Mouse (Mus musculus) midbrain, embryonic 13.5 days (tissue): Measurements from ENCODE around the gene Raly. TPM values are rescaled to one million over a fixed set of nuclear protein-coding genes. Genes with fewer than 3 reads are reported as not detected.

Experiments used
- ATAC-seq: fragments of 200-750 bp; cut with Nextera tagmentation; 2 replicates; pipeline ENCODE4 v1.8.0; 2017; ENCODE audit warnings: mild to moderate bottlenecking, moderate TSS enrichment, moderate library complexity
- H3K27ac ChIP-seq: fragments of 300-500 bp; sonication (generic); 2 replicates; pipeline ENCODE4 v1.5.1; 2015; ENCODE audit warnings: inconsistent platforms, mild to moderate bottlenecking, moderate library complexity
- H3K27me3 ChIP-seq: fragments of 300-500 bp; sonication (generic); 2 replicates; pipeline ENCODE4 v1.6.1; 2015; ENCODE audit warnings: mild to moderate bottlenecking, inconsistent platforms
- H3K36me3 ChIP-seq: fragments of 300-500 bp; sonication (generic); 2 replicates; pipeline ENCODE4 v1.6.1; 2015; ENCODE audit warnings: mild to moderate bottlenecking, inconsistent platforms
- H3K4me1 ChIP-seq: fragments of 300-500 bp; sonication (generic); replicated peaks from 2 replicates; pipeline ENCODE4 v1.6.1; 2015; ENCODE audit warnings: inconsistent platforms
- H3K4me2 ChIP-seq: fragments of 300-500 bp; sonication (generic); replicated peaks from 2 replicates; pipeline ENCODE4 v1.6.1; 2015; ENCODE audit warnings: moderate library complexity, mild to moderate bottlenecking, inconsistent platforms
- H3K4me3 ChIP-seq: fragments of 300-500 bp; sonication (generic); replicated peaks from 2 replicates; pipeline ENCODE4 v1.5.1; 2015; ENCODE audit warnings: mild to moderate bottlenecking, inconsistent platforms
- H3K9ac ChIP-seq: fragments of 300-500 bp; sonication (generic); replicated peaks from 2 replicates; pipeline ENCODE4 v1.6.1; 2015; ENCODE audit warnings: mild to moderate bottlenecking, inconsistent platforms
- H3K9me3 ChIP-seq: fragments of 300-500 bp; sonication (generic); 2 replicates; pipeline ENCODE4 v1.6.1; 2016; ENCODE audit warnings: mild to moderate bottlenecking, inconsistent platforms
- WGBS: fragments of 180-500 bp; shearing (Covaris S2); methylation state at CpG from one replicate; pipeline ENCODE4 v1.1.7; 2015; 5-methylcytosine and 5-hydroxymethylcytosine counted together
- polyA plus RNA-seq: library from polyadenylated mRNA; unstranded; fragments of >200 nt; fragmentation: Nextera tagmentation; extraction: Ambion mirVana; gene quantifications from 2 replicates; pipeline ENCODE4 v1.2.1, GENCODE M21; 2015

The Raly gene
- polyA plus RNA-seq, 1 experiment from 2014 or later = 39.1 TPM

DNA sequence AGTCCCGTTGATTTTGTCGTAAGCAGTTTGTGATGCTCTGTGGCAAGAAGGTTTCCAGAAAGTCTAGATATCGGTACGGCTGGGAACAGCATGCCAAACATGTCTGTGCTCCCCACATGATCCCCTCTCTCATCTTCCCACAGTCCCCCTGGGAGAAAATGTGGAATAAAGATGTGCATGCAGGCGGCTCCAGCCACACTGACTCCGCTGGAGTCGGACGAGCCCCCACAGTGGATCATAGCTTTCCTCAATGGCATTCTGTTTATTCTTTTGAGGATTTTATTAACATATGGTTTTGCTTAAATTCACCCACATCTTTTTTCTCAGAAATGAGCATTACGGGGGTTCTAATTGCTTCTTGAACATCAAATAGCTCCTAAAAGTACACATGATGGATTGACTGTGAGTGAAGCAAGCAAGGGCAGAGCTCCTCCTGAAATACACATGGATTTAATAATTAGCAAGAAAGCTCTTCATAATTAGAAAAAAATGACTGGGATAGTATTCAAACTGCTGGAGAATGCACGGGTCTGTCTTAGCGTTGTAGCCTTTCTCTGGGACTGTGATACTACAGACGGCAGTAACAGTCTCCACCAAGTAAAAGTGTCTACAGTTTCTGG is 125.1 kb downstream of the Raly start:
- no peak overlapping the region for H3K4me2 ChIP-seq
- 79% methylated on average over 12 of the region's 12 CpGs for WGBS
- H3K9me3 ChIP-seq = no peaks in the 10 kb centered on the region
- no peak overlapping the region for H3K27ac ChIP-seq
- no peak for ATAC-seq
- no peaks in the 10 kb centered on the region for H3K36me3 ChIP-seq
- no peaks in the 10 kb centered on the region for H3K27me3 ChIP-seq
- H3K9ac ChIP-seq = no peak overlapping the region
- no peak overlapping the region for H3K4me3 ChIP-seq
- no peaks in the 10 kb centered on the region for H3K4me1 ChIP-seq

- no peak for ATAC-seq
- H3K36me3 ChIP-seq = no peaks in the 10 kb centered on the region
Measured at GRCm38 (mm10) chr2:154916547-154916946, 125.7 kb downstream of the Raly start.

More at GRCm38 (mm10) chr2:154916547-154916946, 125.7 kb downstream of the Raly start:
- H3K4me2 ChIP-seq = no peak overlapping the region
- no peaks in the 10 kb centered on the region for H3K27me3 ChIP-seq
- no peak overlapping the region for H3K9ac ChIP-seq
- no peak overlapping the region for H3K27ac ChIP-seq
- no peaks in the 10 kb centered on the region for H3K4me1 ChIP-seq
- H3K9me3 ChIP-seq = no peaks in the 10 kb centered on the region
- no peak overlapping the region for H3K4me3 ChIP-seq
- 10% methylated on average over 2 of the region's 2 CpGs for WGBS

Other genes starting within 250 kb of the Raly start
- gene 1700003F12Rik, start 244.0 kb upstream of the Raly start, polyA plus RNA-seq = 1.8 and 2.0 TPM in 2 replicates
- 0.26 and 0.55 TPM in 2 replicates for gene Actl10, start 239.3 kb upstream of the Raly start, polyA plus RNA-seq
- 13.4 and 14.5 TPM in 2 replicates for gene Necab3, start 232.2 kb upstream of the Raly start, polyA plus RNA-seq
- gene E2f1, start 221.2 kb upstream of the Raly start, polyA plus RNA-seq = 13.6 and 15.2 TPM in 2 replicates
- 12.3 and 13.4 TPM in 2 replicates for gene Pxmp4, start 187.4 kb upstream of the Raly start, polyA plus RNA-seq
- gene Zfp341, start 177.8 kb upstream of the Raly start, polyA plus RNA-seq = 2.0 and 2.1 TPM in 2 replicates
- 0.61 and 0.96 TPM in 2 replicates for gene 4930519P11Rik, start 177.7 kb upstream of the Raly start, polyA plus RNA-seq
- gene Chmp4b, start 139.4 kb upstream of the Raly start, polyA plus RNA-seq = 22.2 and 27.2 TPM in 2 replicates
- not detected in 2 replicates for gene Gm14214, start 21.1 kb upstream of the Raly start, polyA plus RNA-seq
- gene a, start 306 bp downstream of the Raly start, polyA plus RNA-seq = 1.2 and 1.5 TPM in 2 replicates
- 84.0 and 88.6 TPM in 2 replicates for gene Eif2s2, start 101.8 kb downstream of the Raly start, polyA plus RNA-seq
- 0.12 and 0.18 TPM in 2 replicates for gene Gm14226, start 227.2 kb downstream of the Raly start, polyA plus RNA-seq